Mouse (Mus musculus) heart, embryonic 13.5 days (tissue): ENCODE data around the gene Xlr3b. TPM values are rescaled to one million over a fixed set of nuclear protein-coding genes. Genes with fewer than 3 reads are reported as not detected.
"Not testable (repeated sequence)": the region's sequence is repeated elsewhere in the genome, so short reads cannot be mapped to it uniquely, and the experiment has no call there.

Experiments used
- ATAC-seq: fragments of 200-750 bp; cut with Nextera tagmentation; 2 replicates; pipeline ENCODE4 v1.8.0; 2017; ENCODE audit warnings: moderate TSS enrichment; ENCODE audit not compliant: insufficient number of reproducible peaks, low FRiP score, low TSS enrichment; ENCODE audit errors: extremely low read depth
- H3K27ac ChIP-seq: fragments of 300-500 bp; sonication (generic); replicated peaks from 2 replicates; pipeline ENCODE4 v1.5.1; 2015; ENCODE audit warnings: moderate library complexity, mild to moderate bottlenecking, inconsistent platforms
- H3K27me3 ChIP-seq: fragments of 300-500 bp; sonication (generic); replicated peaks from 2 replicates; pipeline ENCODE4 v1.6.1; 2015; ENCODE audit warnings: mild to moderate bottlenecking, inconsistent platforms
- H3K36me3 ChIP-seq: fragments of 300-500 bp; sonication (generic); 2 replicates; pipeline ENCODE4 v1.6.1; 2015; ENCODE audit warnings: mild to moderate bottlenecking, inconsistent platforms
- H3K4me1 ChIP-seq: fragments of 300-500 bp; sonication (generic); 2 replicates; pipeline ENCODE4 v1.6.1; 2015; ENCODE audit warnings: inconsistent platforms
- H3K4me2 ChIP-seq: fragments of 300-500 bp; sonication (generic); 2 replicates; pipeline ENCODE4 v1.6.1; 2015; ENCODE audit warnings: inconsistent platforms, mild to moderate bottlenecking, moderate library complexity
- H3K4me3 ChIP-seq: fragments of 300-500 bp; sonication (generic); 2 replicates; pipeline ENCODE4 v1.5.1; 2015; ENCODE audit warnings: moderate library complexity, mild to moderate bottlenecking, inconsistent platforms
- H3K9ac ChIP-seq: fragments of 300-500 bp; sonication (generic); 2 replicates; pipeline ENCODE4 v1.6.1; 2015; ENCODE audit warnings: inconsistent platforms, mild to moderate bottlenecking, moderate library complexity
- H3K9me3 ChIP-seq: fragments of 300-500 bp; sonication (generic); 2 replicates; pipeline ENCODE4 v1.6.1; 2016; ENCODE audit warnings: inconsistent platforms
- WGBS: fragments of 180-500 bp; shearing (Covaris S2); methylation state at CpG from one replicate; pipeline ENCODE4 v1.1.7; 2015; ENCODE audit warnings: mixed read lengths; 5-methylcytosine and 5-hydroxymethylcytosine counted together
- polyA plus RNA-seq: library from polyadenylated mRNA; unstranded; fragments of >200 nt; fragmentation: Nextera tagmentation; extraction: Ambion mirVana; gene quantifications from 2 replicates; pipeline ENCODE4 v1.2.1, GENCODE M21; 2015

The Xlr3b gene
- polyA plus RNA-seq = 4.5 and 7.1 TPM in 2 replicates

DNA sequence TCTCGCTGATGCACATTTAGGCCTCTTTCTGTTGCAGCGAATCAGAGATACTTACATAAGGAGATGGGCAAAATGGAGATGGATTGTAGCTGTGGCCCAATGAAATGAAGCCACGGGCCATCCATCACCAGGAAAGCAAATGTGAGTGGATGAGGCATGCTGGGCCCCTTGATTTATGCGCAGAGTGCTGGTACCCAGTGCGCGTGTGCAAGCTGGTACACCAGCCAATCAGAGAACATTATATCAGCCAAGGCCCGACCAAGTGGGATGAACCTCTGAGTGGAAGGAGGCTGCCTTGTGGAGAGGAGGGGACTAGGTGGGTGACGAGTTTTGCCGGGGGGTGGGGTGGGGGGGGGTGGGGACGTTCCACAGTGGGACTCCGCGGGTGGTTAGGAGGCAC, at the start of gene Xlr3b:
Gene Xlr3b (plus strand): TSS at position 274 of the 400 bp plus-strand sequence.
- 65% methylated on average over 12 of the region's 12 CpGs for WGBS
- H3K4me2 ChIP-seq, H3K4me3 ChIP-seq, H3K4me1 ChIP-seq, H3K9me3 ChIP-seq, H3K9ac ChIP-seq, H3K27me3 ChIP-seq, ATAC-seq, H3K27ac ChIP-seq, H3K36me3 ChIP-seq: not testable (repeated sequence)

DNA sequence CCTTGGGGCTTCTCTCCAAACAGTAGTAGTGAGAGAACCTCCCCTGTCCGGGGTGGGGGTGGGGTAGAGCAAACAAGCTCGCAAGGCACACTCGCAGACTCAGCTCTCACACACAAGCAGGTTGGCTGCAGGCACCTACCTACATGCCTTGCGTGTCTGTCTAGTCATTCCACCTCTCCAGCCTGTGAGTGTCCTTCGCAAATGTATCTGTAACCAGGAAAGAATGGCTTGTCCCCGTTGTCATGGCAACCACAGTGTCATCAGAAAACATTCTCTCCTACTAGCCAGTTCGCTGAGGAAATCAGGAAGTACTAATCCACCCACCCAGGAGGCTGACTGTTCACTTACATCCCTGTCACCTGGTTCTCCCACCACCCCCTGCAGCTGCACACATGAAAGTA, 48.8 kb upstream of the Xlr3b start:
- H3K36me3 ChIP-seq, H3K9me3 ChIP-seq, H3K4me2 ChIP-seq, ATAC-seq, H3K9ac ChIP-seq, H3K4me3 ChIP-seq, H3K4me1 ChIP-seq, H3K27ac ChIP-seq, H3K27me3 ChIP-seq: not testable (repeated sequence)
- WGBS = no CpG with 5 or more reads among the region's 7 CpGs

DNA sequence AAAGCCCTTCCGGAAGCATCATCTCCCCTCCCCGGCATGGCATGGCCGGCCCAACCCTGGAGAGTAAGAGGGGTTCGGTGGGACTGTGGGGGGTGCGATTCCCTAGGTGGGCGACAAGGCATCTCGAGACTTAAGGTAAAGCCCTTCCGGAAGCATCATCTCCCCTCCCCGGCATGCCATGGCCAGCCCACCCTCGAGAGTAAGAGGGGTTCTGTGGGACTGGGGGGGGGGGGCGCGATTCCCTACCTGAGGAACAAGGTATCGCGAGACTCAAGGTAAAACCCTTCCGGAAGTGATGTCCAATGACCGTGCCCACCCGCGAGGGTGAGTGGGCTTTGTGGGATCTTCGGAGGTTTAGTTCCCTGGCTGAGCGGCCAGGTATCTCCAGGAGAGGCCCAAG, 43.5 kb upstream of the Xlr3b start, which contains the start of gene Xlr5b:
Gene Xlr5b (plus strand): TSS at position 301 of the 400 bp plus-strand sequence.
- not testable (repeated sequence) for H3K9ac ChIP-seq, H3K9me3 ChIP-seq, H3K4me2 ChIP-seq, H3K4me3 ChIP-seq, H3K36me3 ChIP-seq, H3K27ac ChIP-seq, H3K4me1 ChIP-seq, ATAC-seq, H3K27me3 ChIP-seq
- WGBS = no CpG with 5 or more reads among the region's 20 CpGs

DNA sequence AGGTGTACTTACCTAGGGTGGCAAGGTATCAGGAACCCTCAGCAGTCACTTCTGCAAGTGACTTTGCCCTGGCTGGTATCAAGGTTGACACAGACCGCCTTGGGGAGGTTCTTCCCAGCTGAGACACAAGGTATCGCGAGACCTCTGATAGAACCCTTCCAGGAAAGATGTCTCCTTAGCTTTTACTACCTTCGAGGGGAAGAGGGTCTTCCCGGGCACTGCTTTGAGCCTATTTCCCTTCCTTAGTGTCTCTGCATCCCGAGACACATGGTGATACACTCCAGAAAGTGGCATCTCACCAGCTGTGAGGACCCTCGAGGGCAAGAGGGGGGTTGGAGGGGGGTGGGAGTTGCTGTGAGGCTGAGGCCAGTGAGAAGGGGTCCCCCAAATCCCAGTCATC, 42.7 kb upstream of the Xlr3b start, which contains the start of gene DXBay18:
Gene DXBay18 (minus strand): TSS at position 101 of the 400 bp plus-strand sequence.
- not testable (repeated sequence) for H3K9ac ChIP-seq, H3K4me1 ChIP-seq, H3K4me2 ChIP-seq, ATAC-seq, H3K9me3 ChIP-seq, H3K4me3 ChIP-seq, H3K27me3 ChIP-seq, H3K27ac ChIP-seq, H3K36me3 ChIP-seq
- WGBS = no CpG with 5 or more reads among the region's 7 CpGs

DNA sequence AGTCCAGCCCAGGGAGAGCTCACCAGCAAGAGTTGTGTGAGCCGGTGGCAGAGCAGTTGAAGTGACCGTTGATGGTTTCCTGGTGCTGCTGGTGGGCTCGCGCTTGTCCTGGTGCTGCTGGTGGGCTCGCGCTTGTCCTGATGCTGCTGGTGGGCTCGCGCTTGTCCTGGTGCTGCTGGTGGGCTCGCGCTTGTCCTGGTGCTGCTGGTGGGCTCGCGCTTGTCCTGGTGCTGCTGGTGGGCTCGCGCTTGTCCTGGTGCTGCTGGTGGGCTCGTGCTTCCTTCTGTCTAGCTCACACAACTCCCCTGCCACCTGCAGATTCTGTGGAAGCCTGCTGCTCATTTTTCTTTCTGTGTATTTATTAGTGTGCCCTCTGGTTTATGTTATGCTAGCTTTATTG, 15.1 kb upstream of the Xlr3b start, which contains the start of gene Spin2d:
Gene Spin2d (minus strand): TSS at position 101 of the 400 bp plus-strand sequence.
- H3K9ac ChIP-seq, H3K36me3 ChIP-seq, H3K27ac ChIP-seq, H3K9me3 ChIP-seq, H3K4me1 ChIP-seq, ATAC-seq, H3K4me2 ChIP-seq, H3K4me3 ChIP-seq, H3K27me3 ChIP-seq: not testable (repeated sequence)
- 44% methylated on average over 4 of the region's 15 CpGs for WGBS

DNA sequence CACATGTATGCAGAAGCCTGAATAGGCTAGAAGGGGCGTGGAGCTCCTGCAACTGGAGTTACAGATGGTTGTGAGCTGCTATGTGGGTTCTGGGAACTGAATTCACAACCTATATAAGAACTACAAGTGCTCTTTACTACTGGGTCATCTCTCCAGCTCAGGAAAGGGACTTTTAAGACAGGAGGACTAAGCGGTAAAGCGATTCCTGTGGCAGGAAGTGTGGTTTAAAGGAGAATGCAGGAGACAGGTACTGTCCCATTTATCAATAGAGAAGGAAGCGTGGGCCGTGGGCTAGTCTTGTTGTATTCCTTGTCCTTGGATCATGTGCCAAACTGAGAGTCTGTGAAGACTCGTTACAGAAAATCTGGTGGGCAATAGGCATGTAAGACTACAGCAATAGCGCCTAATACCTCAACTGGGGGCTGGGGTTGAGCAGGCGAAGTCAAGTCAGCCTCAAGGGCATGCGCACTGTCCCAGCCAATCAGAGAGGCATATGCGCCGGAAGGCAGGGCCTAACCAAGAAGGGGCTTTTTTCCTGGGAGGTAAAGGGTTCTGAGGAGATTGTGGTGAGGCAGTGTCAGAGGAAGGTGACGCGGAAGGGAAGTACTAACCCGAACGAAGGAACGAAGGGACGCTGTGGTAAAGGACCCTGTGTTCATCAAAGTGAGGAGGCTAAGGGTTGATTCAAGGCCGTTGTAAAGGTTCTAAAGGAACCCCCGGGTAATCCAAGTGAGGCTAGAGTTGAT, 22.0 kb downstream of the Xlr3b start, which contains the start of gene Xlr4b:
Gene Xlr4b (plus strand): TSS at position 515 of the 746 bp plus-strand sequence.
- not testable (repeated sequence) for H3K9ac ChIP-seq, H3K4me2 ChIP-seq, H3K27ac ChIP-seq, H3K4me1 ChIP-seq, H3K36me3 ChIP-seq, H3K27me3 ChIP-seq, H3K9me3 ChIP-seq, H3K4me3 ChIP-seq, ATAC-seq
- WGBS = 74% methylated on average over 12 of the region's 19 CpGs

DNA sequence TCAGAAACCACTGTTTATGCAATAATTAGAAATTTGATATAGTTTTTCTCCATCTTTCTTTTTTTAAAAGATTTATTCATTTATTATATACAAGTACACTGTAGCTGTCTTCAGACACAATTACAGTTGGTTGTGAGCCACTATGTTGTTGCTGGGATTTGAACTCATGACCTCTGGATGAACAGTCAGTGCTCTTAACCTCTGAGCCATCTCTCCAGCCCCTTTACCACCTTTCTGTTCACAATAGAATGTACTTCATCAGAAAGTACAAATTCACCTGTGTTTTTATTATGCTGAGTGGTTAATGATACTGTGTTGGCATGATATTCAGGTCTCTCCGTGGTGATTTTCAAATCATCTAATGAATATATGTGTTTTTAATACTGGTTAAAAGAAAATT, 33.4 kb downstream of the Xlr3b start:
- Histone ChIP-seq H3K9me3 (no peaks in the 10 kb centered on the region), H3K4me2 (no peak overlapping the region), H3K27me3 (peaks cover 16% of the 10 kb centered on the region; the same call in 1 of the 2 replicates), H3K4me3 (no peak overlapping the region), H3K4me1 (peaks cover 9% of the 10 kb centered on the region; the same call in 1 of the 2 replicates), H3K9ac (no peak overlapping the region), H3K36me3 (no peaks in the 10 kb centered on the region), H3K27ac (no peak overlapping the region)
- no peak for ATAC-seq
- WGBS = 48% methylated on average over 1 of the region's 1 CpGs

DNA sequence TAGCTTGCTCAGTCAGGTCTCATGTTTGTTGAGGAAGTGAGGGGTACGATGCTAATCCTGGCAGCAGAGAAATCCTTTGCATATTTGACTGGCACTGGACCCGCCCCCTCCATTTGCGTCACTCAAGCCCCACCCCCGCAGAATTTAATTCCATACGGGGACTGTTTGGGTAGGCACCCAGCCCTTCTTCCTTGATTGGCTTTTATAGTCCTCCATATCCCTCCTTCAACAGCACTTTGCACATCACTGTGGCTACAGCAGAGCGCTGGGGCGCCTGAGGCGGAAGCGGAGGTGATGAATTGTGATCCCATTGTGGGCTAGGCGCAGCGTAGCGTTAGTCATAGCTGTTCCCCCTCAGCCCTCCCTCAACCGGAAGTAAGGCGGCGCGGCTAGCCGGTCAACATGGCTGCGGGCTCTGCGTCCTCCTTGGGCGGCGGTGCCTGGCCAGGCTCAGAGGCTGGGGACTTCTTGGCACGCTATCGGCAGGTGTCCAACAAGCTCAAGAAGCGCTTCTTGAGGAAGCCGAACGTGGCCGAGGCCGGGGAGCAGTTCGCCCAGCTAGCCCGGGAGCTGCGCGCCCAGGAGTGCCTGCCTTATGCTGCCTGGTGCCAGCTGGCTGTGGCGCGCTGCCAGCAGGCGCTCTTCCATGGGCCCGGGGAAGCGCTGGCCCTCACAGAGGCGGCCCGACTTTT, 36.1 kb downstream of the Xlr3b start, which contains the start of gene F8a:
Gene F8a (plus strand): TSS at position 378 of the 692 bp plus-strand sequence.
- Histone ChIP-seq H3K36me3 (no peaks in the 10 kb centered on the region), H3K9ac (peak within 1 kb of the TSS; percentile 83), H3K27me3 (peaks cover 16% of the 10 kb centered on the region; the same call in 1 of the 2 replicates), H3K4me3 (peak within 1 kb of the TSS; percentile 68), H3K9me3 (no peaks in the 10 kb centered on the region), H3K4me2 (peak within 1 kb of the TSS; percentile 88), H3K27ac (peak within 1 kb of the TSS; percentile 91), H3K4me1 (peaks cover 10% of the 10 kb centered on the region; the same call in 1 of the 2 replicates)
- WGBS = 14% methylated on average over 39 of the region's 39 CpGs
- ATAC-seq = peak; percentile 86

DNA sequence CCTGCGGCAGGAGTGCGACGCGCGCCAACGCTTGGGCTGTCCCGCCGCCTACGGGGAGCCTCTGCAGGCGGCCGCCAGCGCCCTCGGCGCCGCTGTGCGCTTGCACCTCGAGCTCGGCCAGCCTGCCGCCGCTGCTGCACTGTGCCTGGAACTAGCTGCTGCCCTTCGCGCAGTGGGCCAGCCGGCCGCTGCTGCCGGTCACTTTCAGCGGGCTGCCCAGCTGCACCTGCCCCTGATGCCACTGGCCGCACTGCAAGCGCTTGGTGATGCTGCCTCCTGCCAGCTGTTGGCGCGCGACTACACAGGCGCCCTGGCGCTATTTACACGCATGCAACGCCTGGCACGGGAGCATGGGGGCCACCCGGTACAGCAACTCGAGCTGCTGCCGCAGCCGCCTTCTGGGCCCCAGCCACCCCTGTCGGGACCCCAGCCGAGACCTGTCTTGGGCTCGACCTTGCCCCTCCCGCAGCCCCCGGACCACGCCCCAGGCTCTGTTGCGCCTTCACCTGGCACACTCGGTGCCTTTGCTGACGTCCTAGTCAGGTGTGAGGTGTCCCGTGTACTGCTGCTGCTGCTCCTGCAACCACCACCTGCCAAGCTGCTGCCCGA, 36.7 kb downstream of the Xlr3b start:
- ATAC-seq = peak; percentile 25; the same call in 1 of the 2 replicates

DNA sequence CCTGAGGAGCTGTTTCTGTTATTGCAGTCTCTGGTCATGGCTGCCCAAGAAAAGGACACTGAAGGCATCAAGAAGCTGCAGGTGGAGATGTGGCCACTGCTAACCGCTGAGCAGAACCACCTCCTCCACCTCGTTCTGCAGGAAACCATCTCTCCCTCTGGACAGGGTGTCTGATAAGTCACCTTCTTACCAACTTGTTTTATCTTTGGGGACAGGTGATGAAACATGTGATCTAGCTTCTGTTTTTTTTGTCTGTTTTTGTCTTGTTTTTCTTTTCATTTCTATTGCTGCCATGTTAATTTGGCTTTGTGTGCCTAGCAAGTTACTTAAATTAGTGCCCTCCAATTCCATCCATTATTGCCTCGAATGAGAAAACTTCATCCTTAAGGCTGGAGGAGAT, 37.3 kb downstream of the Xlr3b start:
- 37% methylated on average over 3 of the region's 3 CpGs for WGBS
- H3K9me3 ChIP-seq = no peaks in the 10 kb centered on the region
- H3K9ac ChIP-seq = peak overlapping the region; percentile 83
- no peak for ATAC-seq
- peaks cover 16% of the 10 kb centered on the region; the same call in 1 of the 2 replicates for H3K27me3 ChIP-seq
- H3K36me3 ChIP-seq = no peaks in the 10 kb centered on the region
- H3K4me3 ChIP-seq = peak overlapping the region; percentile 68
- peak overlapping the region; percentile 88 for H3K4me2 ChIP-seq
- H3K4me1 ChIP-seq = peaks cover 10% of the 10 kb centered on the region; the same call in 1 of the 2 replicates
- H3K27ac ChIP-seq = no peak overlapping the region

More for the DNA sequence above, 36.7 kb downstream of the Xlr3b start:
- H3K27me3 ChIP-seq = peaks cover 16% of the 10 kb centered on the region; the same call in 1 of the 2 replicates
- H3K9me3 ChIP-seq = no peaks in the 10 kb centered on the region
- H3K9ac ChIP-seq = peak overlapping the region; percentile 83
- H3K36me3 ChIP-seq = no peaks in the 10 kb centered on the region
- peak overlapping the region; percentile 91 for H3K27ac ChIP-seq
- peak overlapping the region; percentile 88 for H3K4me2 ChIP-seq
- WGBS = 12% methylated on average over 38 of the region's 51 CpGs
- peak overlapping the region; percentile 68 for H3K4me3 ChIP-seq
- peaks cover 10% of the 10 kb centered on the region; the same call in 1 of the 2 replicates for H3K4me1 ChIP-seq

DNA sequence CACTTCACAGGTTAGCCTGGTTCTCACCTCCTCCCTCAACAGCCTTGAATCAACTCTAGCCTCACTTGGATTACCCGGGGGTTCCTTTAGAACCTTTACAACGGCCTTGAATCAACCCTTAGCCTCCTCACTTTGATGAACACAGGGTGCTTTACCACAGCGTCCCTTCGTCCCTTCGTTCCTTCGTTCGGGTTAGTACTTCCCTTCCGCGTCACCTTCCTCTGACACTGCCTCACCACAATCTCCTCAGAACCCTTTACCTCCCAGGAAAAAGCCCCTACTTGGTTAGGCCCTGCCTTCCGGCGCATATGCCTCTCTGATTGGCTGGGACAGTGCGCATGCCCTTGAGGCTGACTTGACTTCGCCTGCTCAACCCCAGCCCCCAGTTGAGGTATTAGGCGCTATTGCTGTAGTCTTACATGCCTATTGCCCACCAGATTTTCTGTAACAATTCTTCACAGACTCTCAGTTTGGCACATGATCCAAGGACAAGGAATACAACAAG, 50.9 kb downstream of the Xlr3b start, which contains the start of gene Xlr4c:
Gene Xlr4c (minus strand): TSS at position 310 of the 505 bp plus-strand sequence.
- 77% methylated on average over 14 of the region's 14 CpGs for WGBS
- not testable (repeated sequence) for H3K27ac ChIP-seq, H3K9ac ChIP-seq, H3K9me3 ChIP-seq, ATAC-seq, H3K4me1 ChIP-seq, H3K4me2 ChIP-seq, H3K4me3 ChIP-seq, H3K36me3 ChIP-seq, H3K27me3 ChIP-seq
